Mouse (Mus musculus): ENCODE results near the gene Myl6. TPM values are rescaled to one million over a fixed set of nuclear protein-coding genes. Genes with fewer than 3 reads are reported as not detected.

The Myl6 gene
- polyA plus RNA-seq, 1 experiment from 2014 or later, result 804 TPM

DNA sequence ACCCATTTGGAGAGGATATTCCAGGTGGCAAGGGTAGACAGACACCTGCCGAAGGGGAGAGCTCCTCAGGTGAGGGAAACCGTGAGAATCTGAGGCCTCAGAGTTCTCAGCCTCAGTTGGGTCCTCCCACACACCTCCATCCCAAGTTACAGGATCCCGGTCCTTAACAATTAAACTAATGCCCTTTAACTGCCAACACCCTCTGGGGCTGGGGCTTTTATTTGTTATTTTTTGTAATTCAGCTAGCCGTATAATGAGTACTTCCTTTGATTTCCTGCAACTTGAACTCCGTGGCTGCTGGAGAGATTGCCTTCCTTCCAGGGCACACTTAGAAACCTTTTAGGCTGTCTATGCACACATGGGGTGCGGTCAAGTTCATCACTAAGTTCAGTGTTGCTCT, 49.6 kb downstream of the Myl6 start:
- H3K4me1 ChIP-seq (ENCODE audit: control insufficient read depth, insufficient read depth, low read length), result no peaks in the 10 kb centered on the region
- no peak overlapping the region for H3K9ac ChIP-seq (ENCODE audit: low read length)
- no peaks in the 10 kb centered on the region for H3K36me3 ChIP-seq (ENCODE audit: control insufficient read depth, insufficient read depth, low read length)
- 75% methylated on average over 6 of the region's 6 CpGs for WGBS
- H3K27ac ChIP-seq (ENCODE audit: low read depth, low read length), result no peak overlapping the region
- no peak for DNase-seq (ENCODE audit: low spot score)
- no peaks in the 10 kb centered on the region for H3K9me3 ChIP-seq (ENCODE audit: control insufficient read depth, low read length)
- no peaks in the 10 kb centered on the region for H3K27me3 ChIP-seq (ENCODE audit: control insufficient read depth, insufficient read depth, low read length)
- no peak overlapping the region for H3K4me2 ChIP-seq (ENCODE audit: low read depth)
- H3K4me3 ChIP-seq (ENCODE audit: low read depth, low read length), result no peak overlapping the region
- ATAC-seq (ENCODE audit: insufficient read depth, low FRiP score, low TSS enrichment), result no peak

GRCm38 (mm10) chr10:128442718-128443117, 51.2 kb downstream of the Myl6 start:
- H3K9ac ChIP-seq (ENCODE audit: low read length), result no peak overlapping the region
- no peaks in the 10 kb centered on the region for H3K9me3 ChIP-seq (ENCODE audit: control insufficient read depth, low read length)
- no peaks in the 10 kb centered on the region for H3K4me1 ChIP-seq (ENCODE audit: control insufficient read depth, insufficient read depth, low read length)
- WGBS, result 84% methylated on average over 1 of the region's 1 CpGs
- H3K27ac ChIP-seq (ENCODE audit: low read depth, low read length), result no peak overlapping the region
- H3K4me2 ChIP-seq (ENCODE audit: low read depth), result no peak overlapping the region
- H3K27me3 ChIP-seq (ENCODE audit: control insufficient read depth, insufficient read depth, low read length), result no peaks in the 10 kb centered on the region
- DNase-seq (ENCODE audit: low spot score), result no peak
- no peak for ATAC-seq (ENCODE audit: insufficient read depth, low FRiP score, low TSS enrichment)
- H3K36me3 ChIP-seq (ENCODE audit: control insufficient read depth, insufficient read depth, low read length), result peaks cover 10% of the 10 kb centered on the region
- H3K4me3 ChIP-seq (ENCODE audit: low read depth, low read length), result no peak overlapping the region

DNA sequence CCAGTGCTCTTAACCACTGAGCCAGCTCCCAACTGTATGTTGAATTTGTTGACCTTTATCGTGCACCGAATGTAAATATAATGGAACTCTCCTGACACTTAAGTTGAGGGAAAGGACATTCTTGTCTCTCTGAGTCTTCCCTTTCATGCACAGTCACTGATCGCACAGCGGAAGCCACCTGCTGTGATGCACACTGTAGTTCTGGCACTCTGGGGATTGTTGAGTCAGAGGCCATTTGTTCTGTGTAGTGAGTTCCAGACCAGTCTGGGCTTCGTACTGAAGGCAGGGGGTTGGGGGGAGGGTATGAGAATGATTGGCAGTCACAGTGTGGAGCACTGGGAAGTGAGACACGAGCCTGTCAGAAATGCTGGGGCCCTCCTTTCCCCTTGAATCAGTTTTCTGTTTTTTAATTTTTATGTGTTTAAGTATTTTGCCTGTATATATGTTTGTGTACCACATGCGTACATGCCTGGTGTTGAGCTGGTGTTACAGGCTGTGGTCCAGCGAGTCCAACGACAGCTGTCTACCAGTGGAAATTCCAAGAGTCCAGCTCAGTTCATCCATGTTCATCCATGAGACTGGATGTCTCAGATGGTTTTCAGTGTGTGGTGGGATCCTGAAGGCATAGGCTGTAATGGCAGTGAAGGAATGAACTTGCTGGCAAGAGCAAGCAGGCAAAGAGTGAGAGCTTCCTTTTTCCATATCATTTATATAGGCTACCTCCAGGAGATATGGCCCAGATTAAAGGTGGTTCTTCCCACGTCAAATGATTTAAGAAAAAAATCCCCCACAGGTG, 52.4 kb downstream of the Myl6 start:
- Histone ChIP-seq H3K9ac (ENCODE audit: low read length) (no peak overlapping the region), H3K4me1 (ENCODE audit: control insufficient read depth, insufficient read depth, low read length) (no peaks in the 10 kb centered on the region), H3K9me3 (ENCODE audit: control insufficient read depth, low read length) (no peaks in the 10 kb centered on the region), H3K36me3 (ENCODE audit: control insufficient read depth, insufficient read depth, low read length) (peaks cover 18% of the 10 kb centered on the region), H3K27me3 (ENCODE audit: control insufficient read depth, insufficient read depth, low read length) (no peaks in the 10 kb centered on the region), H3K4me3 (ENCODE audit: low read depth, low read length) (no peak overlapping the region), H3K27ac (ENCODE audit: low read depth, low read length) (no peak overlapping the region), H3K4me2 (ENCODE audit: low read depth) (no peak overlapping the region)
- ATAC-seq (ENCODE audit: insufficient read depth, low FRiP score, low TSS enrichment), result no peak
- no peak for DNase-seq (ENCODE audit: low spot score)
- WGBS, result 89% methylated on average over 10 of the region's 10 CpGs

Small RNA genes within 50 kb of the gene (microRNA-seq; reads per million reads assigned to microRNA genes)
- gene Mir6916, result not detected
- gene Mir8105, result not detected

Other genes starting within 250 kb of the Myl6 start
- 0.99 TPM in 1 of 2 replicates, not detected in the other for gene Apon, start 240.0 kb downstream of the Myl6 start, polyA plus RNA-seq (2014; fragmentation: Nextera tagmentation; extraction: Ambion mirVana)
- not detected in 2 replicates for gene Apof, start 225.5 kb downstream of the Myl6 start, polyA plus RNA-seq (2014; fragmentation: Nextera tagmentation; extraction: Ambion mirVana)
- 15.2 and 17.2 TPM in 2 replicates for gene Stat2, start 223.6 kb downstream of the Myl6 start, polyA plus RNA-seq (2014; fragmentation: Nextera tagmentation; extraction: Ambion mirVana)
- gene Il23a, start 195.4 kb downstream of the Myl6 start, polyA plus RNA-seq (2014; fragmentation: Nextera tagmentation; extraction: Ambion mirVana), result not detected in 2 replicates
- gene Pan2, start 190.8 kb downstream of the Myl6 start, polyA plus RNA-seq (2014; fragmentation: Nextera tagmentation; extraction: Ambion mirVana), result 33.3 and 35.2 TPM in 2 replicates
- 248 and 261 TPM in 2 replicates for gene Cnpy2, start 171.7 kb downstream of the Myl6 start, polyA plus RNA-seq (2014; fragmentation: Nextera tagmentation; extraction: Ambion mirVana)
- 266 and 284 TPM in 2 replicates for gene Cs, start 156.4 kb downstream of the Myl6 start, polyA plus RNA-seq (2014; fragmentation: Nextera tagmentation; extraction: Ambion mirVana)
- 19.0 and 24.1 TPM in 2 replicates for gene Coq10a, start 125.1 kb downstream of the Myl6 start, polyA plus RNA-seq (2014; fragmentation: Nextera tagmentation; extraction: Ambion mirVana)
- 9.5 and 10.4 TPM in 2 replicates for gene Ankrd52, start 117.0 kb downstream of the Myl6 start, polyA plus RNA-seq (2014; fragmentation: Nextera tagmentation; extraction: Ambion mirVana)
- gene Slc39a5, start 92.9 kb downstream of the Myl6 start, polyA plus RNA-seq (2014; fragmentation: Nextera tagmentation; extraction: Ambion mirVana), result not detected in 2 replicates
- 115 and 127 TPM in 2 replicates for gene Nabp2, start 82.7 kb downstream of the Myl6 start, polyA plus RNA-seq (2014; fragmentation: Nextera tagmentation; extraction: Ambion mirVana)
- gene Rnf41, start 82.5 kb downstream of the Myl6 start, polyA plus RNA-seq (2014; fragmentation: Nextera tagmentation; extraction: Ambion mirVana), result 43.5 and 46.8 TPM in 2 replicates
- 124 and 125 TPM in 2 replicates for gene Smarcc2, start 34.9 kb downstream of the Myl6 start, polyA plus RNA-seq (2014; fragmentation: Nextera tagmentation; extraction: Ambion mirVana)
- gene Myl6b, start 4.5 kb upstream of the Myl6 start, polyA plus RNA-seq (2014; fragmentation: Nextera tagmentation; extraction: Ambion mirVana), result 2.4 and 3.5 TPM in 2 replicates
- 27.3 and 34.1 TPM in 2 replicates for gene Esyt1, start 31.7 kb upstream of the Myl6 start, polyA plus RNA-seq (2014; fragmentation: Nextera tagmentation; extraction: Ambion mirVana)
- 16.6 and 18.3 TPM in 2 replicates for gene Zc3h10, start 53.6 kb upstream of the Myl6 start, polyA plus RNA-seq (2014; fragmentation: Nextera tagmentation; extraction: Ambion mirVana)
- 3,132 and 3,213 TPM in 2 replicates for gene Rpl41, start 55.2 kb upstream of the Myl6 start, polyA plus RNA-seq (2014; fragmentation: Nextera tagmentation; extraction: Ambion mirVana)
- gene Pa2g4, start 71.8 kb upstream of the Myl6 start, polyA plus RNA-seq (2014; fragmentation: Nextera tagmentation; extraction: Ambion mirVana), result 245 and 251 TPM in 2 replicates
- gene Erbb3, start 95.5 kb upstream of the Myl6 start, polyA plus RNA-seq (2014; fragmentation: Nextera tagmentation; extraction: Ambion mirVana), result 14.4 and 17.3 TPM in 2 replicates
- 626 and 686 TPM in 2 replicates for gene Rps26, start 132.6 kb upstream of the Myl6 start, polyA plus RNA-seq (2014; fragmentation: Nextera tagmentation; extraction: Ambion mirVana)
- gene Ikzf4, start 151.8 kb upstream of the Myl6 start, polyA plus RNA-seq (2014; fragmentation: Nextera tagmentation; extraction: Ambion mirVana), result 4.2 and 5.1 TPM in 2 replicates
- 15.6 and 17.2 TPM in 2 replicates for gene Suox, start 179.9 kb upstream of the Myl6 start, polyA plus RNA-seq (2014; fragmentation: Nextera tagmentation; extraction: Ambion mirVana)
- 82.2 and 82.9 TPM in 2 replicates for gene Rab5b, start 202.1 kb upstream of the Myl6 start, polyA plus RNA-seq (2014; fragmentation: Nextera tagmentation; extraction: Ambion mirVana)
- gene Pmel, start 210.1 kb upstream of the Myl6 start, polyA plus RNA-seq (2014; fragmentation: Nextera tagmentation; extraction: Ambion mirVana), result 4.0 and 4.6 TPM in 2 replicates
- gene Cdk2, start 210.9 kb upstream of the Myl6 start, polyA plus RNA-seq (2014; fragmentation: Nextera tagmentation; extraction: Ambion mirVana), result 93.9 and 99.5 TPM in 2 replicates